Mouse (Mus musculus): ENCODE results near the gene Hist2h3b. TPM values are rescaled to one million over a fixed set of nuclear protein-coding genes. Genes with fewer than 3 reads are reported as not detected.
"Not testable (repeated sequence)": the region's sequence is repeated elsewhere in the genome, so short reads cannot be mapped to it uniquely, and the experiment has no call there.

Gene Hist2h3b
- total RNA-seq (2021), result 114 and 165 TPM in 2 replicates
- long read RNA-seq, result 0 reads

DNA sequence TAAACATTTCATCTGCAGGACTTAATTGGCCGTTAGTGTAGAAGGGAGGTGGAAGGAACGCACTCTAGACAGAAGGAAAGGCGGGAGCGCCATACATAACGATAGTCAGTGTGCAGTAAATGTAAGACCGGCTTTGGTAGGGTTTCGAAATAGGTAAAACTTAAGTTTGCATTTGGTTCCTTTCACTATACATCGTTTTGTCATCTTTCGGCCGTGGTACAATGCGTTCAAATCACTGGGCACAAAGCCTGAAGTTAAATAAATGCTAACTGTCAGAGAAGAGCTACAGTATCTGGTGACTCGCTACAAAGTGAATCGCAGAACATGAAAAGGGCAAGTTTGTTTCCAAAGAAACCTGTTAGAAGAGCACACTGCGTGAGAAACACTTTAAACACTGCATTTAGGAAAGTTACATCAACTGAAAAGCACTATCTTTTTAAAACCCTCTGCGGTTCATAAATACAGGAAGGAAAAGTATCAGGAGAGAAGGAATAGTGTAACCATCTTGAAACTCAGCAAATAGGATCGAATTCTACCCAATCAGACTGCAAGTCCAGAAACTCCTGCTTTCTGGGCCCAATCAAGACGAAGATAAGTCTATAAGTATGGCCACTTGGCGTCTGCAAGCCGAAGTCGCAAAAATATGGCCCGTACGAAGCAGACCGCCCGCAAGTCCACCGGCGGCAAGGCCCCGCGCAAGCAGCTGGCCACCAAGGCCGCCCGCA lies at the start of gene Hist2h3b:
Gene Hist2h3b (plus strand): TSS at position 604 of the 725 bp plus-strand sequence.
- DNase-seq, result peak; percentile 77

DNA sequence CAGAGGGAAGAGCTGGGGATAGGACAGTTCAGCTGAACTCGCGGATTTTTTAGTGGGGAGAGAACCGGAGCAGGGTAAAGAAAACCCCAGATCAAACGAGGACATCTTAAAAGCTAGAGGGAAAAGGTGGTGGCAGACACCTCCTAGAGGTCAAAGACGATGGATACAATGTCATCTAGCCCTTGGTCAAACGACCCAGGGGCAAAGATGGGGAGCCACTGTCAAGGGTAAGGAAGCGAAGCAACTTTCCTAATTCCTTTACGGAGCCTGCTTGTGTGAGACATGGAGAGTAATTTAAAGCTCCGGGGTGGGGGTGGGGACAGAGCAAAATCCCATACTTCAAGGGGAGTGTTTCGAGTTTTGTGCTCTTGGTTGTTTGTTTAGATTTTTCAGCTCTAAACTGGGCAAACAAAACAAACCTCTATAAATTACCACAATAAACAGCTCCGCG lies 49.2 kb upstream of the Hist2h3b start:
- DNase-seq, result no peak

DNA sequence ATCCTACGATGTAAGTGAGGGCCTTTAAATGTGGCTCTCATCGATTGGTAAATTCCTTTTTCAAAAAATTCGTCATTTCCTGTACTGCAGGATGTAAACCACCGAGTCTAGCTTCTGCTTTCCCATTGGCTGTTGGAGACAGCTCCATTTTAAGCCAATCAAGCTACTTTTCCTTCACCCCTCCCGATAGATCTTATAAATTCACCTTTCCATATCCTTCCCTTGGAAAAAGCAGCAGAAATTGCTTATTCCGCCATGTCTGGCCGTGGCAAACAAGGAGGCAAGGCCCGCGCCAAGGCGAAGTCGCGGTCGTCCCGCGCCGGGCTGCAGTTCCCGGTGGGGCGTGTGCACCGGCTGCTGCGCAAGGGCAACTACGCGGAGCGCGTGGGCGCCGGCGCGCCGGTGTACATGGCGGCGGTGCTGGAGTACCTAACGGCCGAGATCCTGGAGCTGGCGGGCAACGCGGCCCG lies 48.8 kb upstream of the Hist2h3b start, which contains the start of the genes Bola1 and Hist2h2ab:
Gene Bola1 (minus strand): TSS at position 49 of the 470 bp plus-strand sequence.
Gene Hist2h2ab (plus strand): TSS at position 205 of the 470 bp plus-strand sequence.
- DNase-seq, result peak; percentile 61

DNA sequence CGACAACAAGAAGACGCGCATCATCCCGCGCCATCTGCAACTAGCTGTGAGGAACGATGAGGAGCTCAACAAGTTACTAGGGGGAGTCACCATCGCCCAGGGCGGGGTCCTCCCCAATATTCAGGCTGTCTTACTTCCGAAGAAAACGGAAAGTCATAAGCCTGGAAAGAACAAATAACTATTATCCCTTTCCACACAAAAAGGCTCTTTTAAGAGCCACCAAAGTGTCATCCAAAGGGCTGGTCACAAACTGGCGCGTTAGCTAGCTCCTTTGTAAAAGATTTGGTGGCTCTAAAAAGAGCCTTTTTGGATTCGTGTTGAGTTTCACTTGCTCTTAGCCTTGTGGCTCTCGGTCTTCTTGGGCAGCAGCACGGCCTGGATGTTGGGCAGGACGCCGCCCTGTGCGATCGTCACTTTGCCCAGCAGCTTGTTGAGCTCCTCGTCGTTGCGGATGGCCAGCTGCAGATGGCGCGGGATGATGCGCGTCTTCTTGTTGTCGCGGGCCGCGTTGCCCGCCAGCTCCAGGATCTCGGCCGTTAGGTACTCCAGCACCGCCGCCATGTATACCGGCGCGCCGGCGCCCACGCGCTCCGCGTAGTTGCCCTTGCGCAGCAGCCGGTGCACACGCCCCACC lies 48.2 kb upstream of the Hist2h3b start:
- DNase-seq, result not testable (repeated sequence)

DNA sequence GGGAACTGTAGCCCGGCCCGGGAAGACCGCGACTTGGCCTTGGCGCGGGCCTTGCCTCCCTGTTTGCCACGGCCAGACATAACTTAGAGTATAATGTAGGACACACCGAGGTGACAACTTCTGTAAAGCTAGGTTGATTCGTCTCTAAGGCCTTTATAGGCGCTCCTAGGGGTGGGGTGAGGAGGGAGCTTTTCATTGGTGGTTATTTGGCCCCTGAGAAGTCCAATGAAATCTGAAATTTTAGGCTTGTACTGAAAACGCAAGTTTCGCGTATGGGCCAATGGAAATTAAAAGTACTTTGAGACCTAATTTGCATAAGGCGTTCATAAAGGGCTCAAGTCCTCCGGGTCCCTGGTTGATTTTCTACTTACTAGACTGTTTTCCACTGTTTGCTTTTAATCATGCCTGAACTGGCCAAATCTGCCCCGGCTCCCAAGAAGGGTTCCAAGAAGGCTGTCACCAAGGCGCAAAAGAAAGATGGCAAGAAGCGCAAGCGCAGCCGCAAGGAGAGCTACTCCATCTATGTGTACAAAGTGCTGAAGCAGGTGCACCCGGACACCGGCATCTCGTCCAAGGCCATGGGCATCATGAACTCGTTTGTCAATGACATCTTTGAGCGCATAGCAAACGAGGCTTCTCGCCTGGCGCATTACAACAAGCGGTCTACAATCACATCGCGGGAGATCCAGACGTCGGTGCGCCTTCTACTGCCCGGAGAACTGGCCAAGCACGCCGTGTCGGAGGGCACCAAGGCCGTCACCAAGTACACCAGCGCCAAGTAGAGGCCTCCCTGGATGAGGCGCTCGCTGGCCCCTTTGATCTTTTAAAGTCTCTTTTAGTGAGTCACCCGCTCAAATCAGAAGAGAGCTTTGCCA lies 47.5 kb upstream of the Hist2h3b start, which contains the start of the genes Hist2h2ac and Hist2h2be:
Gene Hist2h2ac (minus strand): TSS at position 116 of the 875 bp plus-strand sequence.
Gene Hist2h2be (plus strand): TSS at position 355 of the 875 bp plus-strand sequence.
- DNase-seq, result peak; percentile 80

DNA sequence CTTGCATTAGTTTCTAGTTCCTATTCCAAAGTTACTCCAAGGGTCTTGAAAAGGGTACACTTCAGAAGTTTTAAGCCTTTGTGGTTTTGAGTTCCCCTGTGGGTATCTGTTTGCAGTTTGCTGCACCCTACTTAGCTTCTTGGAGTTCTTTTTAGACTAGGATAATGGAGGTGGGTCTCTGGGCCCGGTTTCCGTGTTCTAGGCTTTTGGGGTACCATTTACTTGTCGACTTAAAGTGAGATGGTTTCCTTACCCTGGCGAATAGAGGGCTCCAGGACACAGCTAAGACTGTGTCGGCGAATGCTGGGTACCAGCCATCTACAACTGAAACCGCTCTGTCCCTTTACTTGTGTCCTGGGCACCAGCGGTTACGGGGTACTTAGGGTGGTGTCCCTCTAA lies 46.8 kb upstream of the Hist2h3b start:
- no peak for DNase-seq

DNA sequence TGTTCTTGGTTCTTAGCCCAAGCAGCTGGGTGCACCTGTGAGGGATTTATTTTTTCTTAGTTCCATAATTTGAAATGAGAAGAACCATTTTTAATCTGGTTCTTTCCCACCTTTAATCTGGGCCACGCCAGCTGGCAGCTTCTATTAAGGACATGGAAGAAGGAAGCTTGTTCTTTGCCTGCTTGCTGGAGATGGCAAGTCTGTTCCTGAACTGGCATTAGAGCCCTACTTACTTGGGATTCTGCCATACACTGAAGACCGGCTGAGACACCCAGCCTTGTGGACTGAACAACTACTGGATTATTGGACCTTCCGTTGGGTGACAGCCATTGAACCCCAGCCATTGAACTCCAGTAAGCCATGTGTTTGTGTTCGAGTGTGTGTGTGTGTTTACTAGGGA lies 45.7 kb upstream of the Hist2h3b start:
- DNase-seq, result no peak

DNA sequence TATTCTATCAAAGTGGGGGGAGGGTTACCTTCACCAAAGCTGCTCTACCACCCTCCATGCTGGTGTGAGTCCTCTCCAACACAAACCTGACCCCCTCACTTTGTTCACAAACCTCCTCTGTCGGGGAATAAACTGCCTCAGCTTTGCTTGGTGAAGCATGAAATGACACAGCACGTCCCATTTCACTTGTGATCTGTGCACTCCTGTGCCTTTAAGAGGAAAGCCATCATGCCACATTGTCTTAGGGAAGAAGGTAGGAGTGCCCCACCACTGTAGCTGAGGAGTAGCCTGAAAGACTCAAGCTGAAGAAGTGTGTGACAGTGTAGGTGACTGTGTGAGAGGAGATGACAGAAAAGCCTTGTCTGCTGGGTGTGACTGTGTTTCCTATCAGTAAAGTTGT lies 43.0 kb upstream of the Hist2h3b start:
- DNase-seq, result no peak

DNA sequence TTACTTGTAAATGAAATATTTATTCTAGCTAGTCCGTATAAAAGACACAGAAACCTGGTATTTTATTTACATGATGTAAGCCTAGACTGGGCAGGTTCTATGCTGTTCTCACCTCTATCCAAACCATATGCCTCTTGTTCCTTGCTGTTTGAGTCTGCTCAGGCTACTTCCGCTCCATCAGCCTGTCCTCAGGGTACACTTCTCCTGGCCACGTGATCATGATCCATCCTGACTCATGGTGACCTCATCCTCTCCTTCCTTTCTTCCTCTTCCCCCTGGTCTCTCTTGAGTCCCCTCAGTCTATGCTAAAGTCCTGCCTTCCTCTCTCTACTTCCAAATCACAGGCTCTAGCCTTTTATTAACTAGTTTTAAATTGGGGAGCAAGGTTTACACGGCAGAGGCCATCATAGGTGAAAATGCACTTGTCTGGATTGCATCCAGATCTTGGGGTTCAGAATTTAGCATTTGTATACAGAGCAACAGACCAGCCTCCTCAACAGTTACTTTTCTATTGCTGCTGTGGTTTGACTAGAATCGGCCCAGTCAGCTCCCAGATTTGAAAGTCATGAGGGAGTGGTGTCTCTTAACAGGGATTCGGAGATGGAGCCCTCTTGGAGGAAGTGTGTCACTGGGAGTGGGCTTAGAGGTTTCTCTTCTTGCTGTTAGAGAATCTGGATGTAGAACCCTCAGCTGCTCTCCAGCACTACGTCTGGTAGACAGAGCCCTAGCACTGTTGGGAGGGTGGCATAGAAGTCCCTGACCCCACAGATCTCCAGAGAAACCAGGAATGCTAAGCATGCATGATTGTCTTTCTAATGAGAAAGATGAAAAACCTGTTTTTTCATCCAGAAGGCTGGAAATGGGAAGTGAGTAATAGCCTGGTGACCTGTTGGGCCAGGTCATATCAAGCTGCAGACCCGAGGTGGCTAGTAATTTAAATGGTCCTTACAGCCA lies 41.5 kb upstream of the Hist2h3b start:
- DNase-seq, result no peak

DNA sequence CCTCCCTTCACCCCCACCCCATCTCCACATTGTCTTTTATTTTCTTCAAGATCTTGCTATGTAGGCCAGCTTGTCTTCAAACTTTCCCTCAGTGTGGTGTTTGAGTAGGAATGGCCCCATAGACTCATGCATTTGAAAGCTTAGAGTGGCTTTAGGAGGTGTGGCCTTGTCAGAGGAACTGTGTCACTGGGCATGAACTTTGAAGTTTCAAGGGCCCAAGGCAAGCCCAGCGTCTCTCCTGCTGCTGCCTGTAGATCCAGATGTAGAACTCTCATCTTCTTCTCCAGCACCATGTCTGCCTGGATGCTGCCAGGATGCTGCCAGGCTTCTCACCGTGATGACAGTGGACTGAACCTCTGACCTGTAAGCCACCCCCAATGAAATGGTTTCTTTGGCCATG lies 39.6 kb upstream of the Hist2h3b start:
- DNase-seq, result no peak

DNA sequence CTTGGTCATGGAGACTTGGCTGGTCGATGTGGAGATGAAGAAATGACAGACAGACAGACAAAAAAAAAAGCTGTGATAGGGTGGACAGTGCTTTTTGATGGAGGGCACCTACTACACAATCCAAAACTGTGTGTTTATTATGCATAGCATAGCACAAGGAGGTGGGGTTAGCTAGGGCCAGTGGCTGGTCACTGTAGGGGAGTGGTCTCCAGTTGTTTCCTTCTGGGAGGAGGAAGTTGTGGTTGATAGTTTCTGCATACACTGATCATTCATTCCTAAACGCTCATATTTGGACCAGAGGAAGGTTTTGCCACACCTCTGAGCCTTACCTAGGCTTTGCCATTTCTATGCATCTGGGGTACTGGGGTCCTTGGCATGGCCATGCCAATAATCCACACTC lies 38.0 kb upstream of the Hist2h3b start:
- no peak for DNase-seq

DNA sequence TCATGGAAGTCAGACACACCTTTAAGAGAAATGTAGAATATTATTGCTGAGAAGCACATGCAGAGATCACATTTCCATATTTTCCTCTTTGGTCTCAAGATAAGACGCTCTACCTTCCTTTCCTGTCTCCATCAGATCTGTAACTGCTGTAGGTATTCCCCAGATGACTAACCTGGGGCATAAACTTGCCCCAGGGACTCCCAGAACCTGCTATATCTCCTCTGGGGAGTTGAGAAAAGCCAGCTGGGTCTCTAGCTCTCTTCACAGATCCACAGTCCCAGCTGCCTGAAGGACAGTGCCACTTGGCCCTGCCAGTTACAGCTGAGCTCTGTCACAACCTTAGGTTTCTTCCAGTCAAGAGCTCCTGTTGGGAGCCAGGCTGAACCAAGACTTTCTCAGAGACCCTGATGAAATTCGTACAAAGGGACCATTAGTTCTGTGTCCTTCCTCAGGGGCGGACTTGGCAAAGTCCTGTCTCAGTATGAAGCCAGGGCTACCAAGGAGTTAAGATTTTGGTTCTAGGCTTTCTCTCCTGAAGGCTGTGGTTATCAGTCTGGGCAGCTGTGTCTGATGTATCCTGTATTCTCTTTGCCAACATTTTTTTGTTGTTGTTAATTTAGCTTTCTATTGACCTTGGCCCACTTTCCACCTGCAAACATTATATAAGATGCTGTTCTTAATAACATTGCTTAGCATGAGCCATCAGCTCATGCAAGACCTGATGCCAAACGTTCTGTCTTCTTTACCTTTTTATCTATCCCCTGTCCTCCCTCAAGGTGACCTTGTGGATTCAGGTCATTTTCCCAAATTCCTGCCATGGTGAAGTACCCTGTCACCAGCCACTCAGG lies 37.3 kb upstream of the Hist2h3b start:
- no peak for DNase-seq

DNA sequence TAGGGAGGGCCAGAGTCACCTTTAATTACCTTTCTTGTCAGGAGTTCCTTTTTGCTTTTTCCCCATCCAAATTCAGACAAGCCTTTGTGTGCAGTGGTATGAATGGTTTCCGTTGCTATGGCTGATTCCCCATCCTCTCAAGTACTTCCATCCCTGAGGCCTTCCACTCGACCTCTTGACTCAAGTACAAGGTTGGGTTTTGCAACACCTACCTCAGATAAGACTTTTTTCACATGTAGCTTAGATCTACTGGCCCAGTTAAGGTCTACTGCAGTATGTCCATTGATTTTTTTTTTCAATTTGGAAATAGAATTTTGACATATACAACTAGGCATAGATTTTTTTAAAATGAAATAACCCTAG lies 36.7 kb upstream of the Hist2h3b start:
- DNase-seq, result no peak

DNA sequence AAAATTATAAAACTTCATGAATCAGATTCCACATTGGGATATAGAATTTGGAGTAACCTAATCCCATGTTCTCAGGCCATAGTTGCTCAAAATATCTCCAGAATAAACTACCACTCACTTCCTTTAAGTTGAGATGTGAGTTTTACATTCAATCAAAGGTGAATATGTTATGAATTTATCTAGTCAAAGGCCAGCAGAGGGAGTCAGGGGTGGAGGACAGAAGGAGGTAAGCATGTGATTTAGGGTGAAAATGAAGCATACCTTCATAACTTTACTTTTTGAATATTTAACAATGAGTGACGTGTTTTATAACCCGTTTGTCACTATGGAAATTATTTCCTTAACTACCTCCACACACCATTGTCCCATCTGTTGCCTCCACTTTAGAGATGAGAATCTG lies 33.5 kb upstream of the Hist2h3b start:
- DNase-seq, result no peak

DNA sequence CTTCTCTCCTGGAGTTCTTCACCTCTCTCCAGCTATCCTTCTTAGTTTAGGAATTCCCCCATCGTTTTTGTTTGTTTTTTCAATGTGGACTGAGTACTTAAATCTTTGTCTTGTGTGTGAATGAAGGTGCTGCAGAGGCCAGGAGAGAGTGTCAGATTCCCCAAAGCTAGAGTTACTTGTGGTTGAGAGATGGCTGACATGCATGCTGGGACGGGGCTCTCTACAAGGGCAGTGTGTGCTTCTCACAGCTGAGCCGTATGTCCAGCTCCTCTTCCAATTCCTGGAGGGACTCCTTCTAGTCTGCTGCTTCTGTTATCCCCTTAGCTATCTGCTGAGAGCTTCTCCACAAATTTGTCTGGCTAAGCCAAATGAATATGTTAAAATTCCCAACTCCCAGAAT lies 32.6 kb upstream of the Hist2h3b start:
- DNase-seq, result no peak

DNA sequence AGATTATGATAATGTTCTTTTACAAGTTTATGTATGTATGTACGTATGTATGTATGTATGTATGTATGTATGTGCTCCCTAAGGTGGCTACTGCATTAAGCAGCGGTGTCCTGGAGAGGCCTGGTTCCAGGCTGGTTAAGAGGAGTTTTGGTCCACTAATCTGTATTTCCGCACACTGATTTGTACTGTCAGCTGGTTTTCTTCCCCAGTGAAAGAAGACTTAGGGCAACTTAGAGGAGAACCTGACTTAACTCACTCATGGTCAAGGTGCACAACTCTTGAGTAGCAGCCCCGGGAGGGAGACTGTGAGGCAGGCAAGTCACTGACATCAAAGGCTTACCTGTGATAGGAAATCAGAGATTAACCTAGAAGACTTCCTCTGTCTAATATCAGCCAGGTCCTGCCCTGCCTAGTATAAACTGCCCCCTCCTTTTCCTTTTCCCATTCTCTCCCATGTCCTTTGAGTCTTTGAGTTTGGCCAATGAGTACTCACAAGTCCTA lies 31.6 kb upstream of the Hist2h3b start:
- no peak for DNase-seq

DNA sequence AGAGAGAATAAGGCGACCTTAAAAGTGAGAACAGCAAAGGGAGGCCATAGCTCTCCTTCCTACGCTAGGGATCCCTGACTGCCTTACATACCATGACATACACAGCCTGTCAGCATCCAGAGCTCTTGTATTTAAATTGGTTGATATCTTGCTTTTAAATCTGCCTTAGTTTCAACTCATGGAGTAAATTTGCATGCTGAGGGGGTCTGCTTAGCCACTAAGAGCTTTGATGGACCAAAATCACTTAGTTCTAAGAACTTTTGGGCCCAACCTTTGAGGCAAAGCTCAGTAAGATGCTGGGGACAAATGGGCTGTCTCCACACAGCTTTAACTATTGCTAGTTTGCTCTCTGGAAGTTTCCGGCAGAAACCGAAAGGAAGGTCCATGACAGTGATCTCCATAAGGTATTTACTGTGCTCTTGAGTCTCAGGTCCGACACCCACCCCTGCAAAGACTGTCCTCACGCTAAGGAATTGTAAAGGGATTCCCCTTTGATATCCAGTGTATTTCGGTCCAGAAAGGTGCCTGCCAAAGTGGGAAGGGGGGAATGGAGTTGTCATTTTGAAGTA lies 31.0 kb upstream of the Hist2h3b start:
- no peak for DNase-seq

DNA sequence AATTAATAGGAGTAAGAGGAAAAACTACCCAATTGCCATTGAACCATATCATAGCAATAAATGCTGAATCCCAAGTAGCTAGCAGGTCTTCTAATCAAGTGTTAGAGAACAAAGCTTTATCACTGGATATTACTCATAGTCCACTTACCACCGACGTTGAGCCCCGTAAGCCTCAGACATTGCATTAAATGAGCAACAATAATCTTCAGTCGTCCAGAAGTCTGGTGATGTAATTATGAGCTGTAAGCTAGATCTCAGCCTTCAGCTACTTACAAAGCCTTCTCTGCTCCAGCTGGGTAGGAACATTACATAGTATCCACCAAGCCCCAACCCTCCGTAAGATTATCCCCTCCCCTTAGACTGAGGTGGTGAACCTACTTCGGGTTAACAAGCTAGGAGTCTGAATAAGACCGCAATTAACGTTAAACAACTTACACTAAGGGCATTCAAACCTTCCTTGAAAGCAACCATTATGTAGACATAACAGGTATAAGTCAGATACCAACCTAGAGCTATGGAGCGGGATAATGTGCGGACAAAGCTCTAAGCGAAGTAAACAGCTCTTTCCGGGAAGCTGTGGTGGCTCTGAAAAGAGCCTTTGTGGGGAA lies 30.4 kb upstream of the Hist2h3b start:
- no peak for DNase-seq
